Mouse (Mus musculus) ES-E14 (cell line): ENCODE results near the gene Arhgap25.

Experiments used
- CHD2 ChIP-seq: IDR thresholded peaks from 2 replicates; pipeline ENCODE4 v1.6.1; 2014; ENCODE audit warnings: mild to moderate bottlenecking, low read depth, low read length, inconsistent platforms
- MAFK ChIP-seq: IDR thresholded peaks from 2 replicates; pipeline ENCODE4 v1.6.1; 2014; ENCODE audit warnings: mild to moderate bottlenecking, low read depth, low read length, inconsistent platforms; ENCODE audit not compliant: insufficient read depth
- ZC3H11A ChIP-seq: IDR thresholded peaks from 2 replicates; pipeline ENCODE4 v1.6.1; 2012; ENCODE audit warnings: low read depth, mild to moderate bottlenecking, inconsistent platforms, low read length, borderline replicate concordance
- ZNF384 ChIP-seq: IDR thresholded peaks from 2 replicates; pipeline ENCODE4 v1.6.1; 2012; ENCODE audit warnings: low read depth, low read length, inconsistent platforms

DNA sequence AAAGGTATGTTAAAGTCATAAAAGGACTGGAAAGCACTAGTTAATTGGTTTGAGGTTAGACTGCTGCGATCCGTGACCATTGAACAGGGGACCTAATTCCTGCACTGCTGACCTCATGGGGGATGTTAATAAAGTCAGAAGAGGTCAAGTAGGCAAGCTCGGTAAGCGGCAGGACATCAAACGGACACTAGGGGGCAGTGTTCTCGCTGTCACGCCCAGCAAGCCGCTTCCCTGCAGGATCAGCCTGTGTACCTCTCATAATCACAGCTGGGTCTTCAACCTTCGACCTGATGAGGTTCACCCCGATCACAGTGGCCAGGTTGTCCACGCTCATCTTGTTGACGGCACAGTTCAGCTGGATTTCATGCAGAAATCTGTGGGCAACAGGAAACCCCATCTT is 66.8 kb downstream of the Arhgap25 start:
- TF ChIP-seq MAFK = no peak
- no peak for TF ChIP-seq ZC3H11A
- no peak for TF ChIP-seq CHD2
- TF ChIP-seq ZNF384 = no peak
